Mouse (Mus musculus) megakaryocyte, embryonic 14.5 days (primary cell): ENCODE data around the gene Gpr15.

ENCODE experiments used
- FLI1 ChIP-seq: IDR thresholded peaks from 2 replicates; pipeline ENCODE4 v1.6.1; 2012; ENCODE audit warnings: low read length, inconsistent platforms, mixed read lengths
- GATA1 ChIP-seq: IDR thresholded peaks from 3 replicates; pipeline ENCODE4 v1.6.1; 2012; ENCODE audit warnings: mixed read lengths, low read length, inconsistent platforms, borderline replicate concordance

DNA sequence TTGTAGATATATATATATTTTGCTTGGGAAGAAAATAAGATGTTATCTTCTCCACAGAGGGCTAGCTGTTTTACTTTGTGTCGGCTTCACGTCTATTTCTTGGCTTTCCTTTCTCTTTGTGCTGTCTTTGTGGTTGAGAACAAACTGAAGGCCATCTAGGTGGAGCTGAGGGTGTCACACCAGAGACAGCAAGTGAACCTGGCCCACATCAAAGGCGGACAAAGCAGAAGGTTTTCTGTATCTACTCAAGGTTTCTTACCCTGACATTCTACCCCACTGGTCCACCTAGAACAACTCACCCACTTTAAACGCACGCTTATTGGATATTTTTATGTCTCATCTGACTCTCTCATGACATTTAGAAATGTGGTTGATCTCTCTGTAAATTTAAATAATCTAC lies 24.8 kb downstream of the Gpr15 start:
- TF ChIP-seq GATA1, result no peak
- TF ChIP-seq FLI1, result no peak
